Mouse (Mus musculus): ENCODE measurements around the gene Kmt2e.
A peak's percentile ranks its signal among the peaks of the same experiment; 100 is the strongest.

Kmt2e gene

DNA sequence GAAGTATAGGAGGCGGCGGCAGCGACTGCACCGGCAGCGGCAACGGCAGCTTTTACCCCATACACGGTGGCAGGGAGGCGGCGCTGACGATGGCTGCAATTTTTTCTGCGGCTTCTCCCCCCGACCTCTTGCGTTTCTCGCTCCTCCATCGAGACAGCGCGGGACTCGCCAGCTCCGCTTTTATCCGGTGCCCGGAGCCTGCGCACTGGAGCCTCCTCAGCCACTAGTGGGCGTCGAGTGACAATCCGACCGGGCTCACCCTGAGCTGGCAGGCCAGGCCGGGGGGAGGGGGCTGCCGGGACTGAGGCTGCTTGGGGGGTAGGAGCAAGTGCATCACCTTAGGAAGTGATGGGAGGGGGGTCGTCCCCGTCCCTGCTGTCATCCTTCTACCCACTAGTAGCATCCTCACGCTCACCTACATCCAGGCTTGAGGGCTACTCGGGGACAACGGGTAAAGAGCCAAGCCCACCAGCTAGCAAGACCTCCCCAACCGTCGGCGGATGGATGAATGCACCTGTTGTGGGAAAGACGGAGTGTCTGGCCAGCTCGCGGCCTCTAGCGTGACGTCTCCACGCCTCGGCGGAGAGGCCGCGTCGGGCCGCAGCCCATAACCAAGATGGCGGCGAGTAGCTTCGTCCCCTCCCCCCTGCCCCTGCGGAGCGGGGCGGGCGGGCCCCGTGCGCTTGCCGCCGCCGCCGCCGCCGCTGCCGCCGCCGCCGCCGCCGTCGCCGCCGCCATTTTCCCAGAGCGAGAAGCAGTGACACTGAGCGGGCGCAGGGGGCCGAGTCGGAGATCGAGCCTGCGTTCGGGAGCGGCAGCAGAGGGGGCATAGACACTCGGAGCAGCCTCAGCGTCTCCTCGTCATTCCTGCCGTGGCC, at the start of gene Kmt2e:
Gene Kmt2e (plus strand): TSS at position 722 of the 878 bp plus-strand sequence.
- peak; percentile 91 for DNase-seq (ENCODE audit: low spot score)

- DNase-seq (ENCODE audit: low spot score): no peak
These were observed 49.1 kb upstream of the Kmt2e start for GRCm38 (mm10) chr5:23385136-23385535.

- DNase-seq (ENCODE audit: low spot score): no peak
These were observed 48.5 kb upstream of the Kmt2e start for GRCm38 (mm10) chr5:23385763-23386217.

GRCm38 (mm10) chr5:23386562-23387312, 47.5 kb upstream of the Kmt2e start:
- peak; percentile 63 for DNase-seq (ENCODE audit: low spot score)

- DNase-seq (ENCODE audit: low spot score): no peak
These were observed 47.0 kb upstream of the Kmt2e start for GRCm38 (mm10) chr5:23387313-23387666.

DNA sequence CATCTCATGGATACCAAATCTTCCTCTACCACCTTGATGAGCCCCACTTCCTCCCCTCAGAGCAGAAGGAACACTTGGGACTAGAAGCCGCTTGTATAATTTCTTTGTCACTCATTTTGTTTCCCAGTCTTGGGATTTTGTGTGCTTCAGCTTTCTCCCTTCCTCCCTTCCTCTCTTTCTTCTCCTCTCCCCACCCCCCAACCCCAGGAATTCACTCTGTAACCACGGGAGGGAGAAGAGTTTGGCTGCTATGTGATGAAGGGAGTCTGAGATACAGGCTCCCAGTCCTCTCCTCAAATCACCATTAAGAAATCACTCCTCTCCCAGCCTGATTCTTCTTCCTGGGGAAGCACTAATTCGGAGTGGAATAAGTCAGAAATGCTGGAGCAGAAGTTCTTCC, 46.1 kb upstream of the Kmt2e start:
- no peak for DNase-seq (ENCODE audit: low spot score)

DNA sequence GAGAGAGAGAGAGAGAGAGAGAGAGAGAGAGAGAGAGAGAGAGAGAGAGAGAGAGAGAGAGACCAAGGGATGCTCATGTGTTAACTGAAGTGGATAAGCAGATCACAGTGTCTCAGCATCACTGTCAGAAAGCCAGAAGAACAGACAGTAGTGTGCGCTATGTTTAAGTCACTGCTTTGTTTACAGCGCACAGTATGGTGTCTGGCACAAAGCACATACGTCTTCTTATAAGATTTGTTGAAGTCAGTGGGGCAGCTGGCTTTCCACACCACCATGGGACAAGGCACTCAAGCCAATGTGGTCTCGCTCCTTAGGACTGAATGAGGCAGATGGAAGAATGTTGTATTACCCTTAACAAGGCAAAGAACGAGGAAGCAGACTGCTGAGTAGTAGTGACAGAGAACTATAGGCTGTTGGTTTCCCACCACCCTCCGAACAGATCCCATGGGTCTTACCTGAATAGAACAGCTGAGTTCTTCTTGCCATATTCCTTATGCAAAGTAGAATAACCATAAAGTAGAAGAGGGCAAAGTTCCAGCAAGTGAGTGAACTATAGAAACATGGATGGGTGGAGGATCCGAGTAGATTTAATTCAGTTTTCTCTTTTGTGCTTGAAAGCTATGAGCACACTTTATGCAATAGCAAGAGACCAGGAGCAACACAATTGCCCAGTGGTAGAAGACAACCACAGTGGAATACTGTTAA, 44.5 kb upstream of the Kmt2e start:
- no peak for DNase-seq (ENCODE audit: low spot score)

DNA sequence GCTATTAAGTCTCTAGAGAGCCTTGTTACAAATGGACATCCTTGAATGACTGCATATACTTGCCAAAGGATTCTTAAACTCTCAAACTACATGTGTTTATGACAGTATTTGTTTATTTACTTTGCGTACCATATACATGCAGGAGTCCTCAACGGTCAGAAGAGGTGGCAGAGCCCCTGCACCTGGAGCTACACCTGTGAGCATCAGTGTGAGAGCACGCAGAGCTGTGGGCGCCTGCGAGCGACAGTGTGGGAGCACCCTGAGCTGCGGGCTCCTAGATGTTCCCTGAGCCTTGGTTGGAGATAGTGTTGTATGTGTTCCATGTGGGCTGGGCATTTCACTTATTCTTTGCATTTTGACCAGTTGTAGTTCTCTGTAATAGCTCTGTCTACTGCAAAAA, 42.5 kb upstream of the Kmt2e start:
- no peak for DNase-seq (ENCODE audit: low spot score)

- DNase-seq (ENCODE audit: low spot score): no peak
These were observed 40.4 kb upstream of the Kmt2e start for GRCm38 (mm10) chr5:23393870-23394269.

DNA sequence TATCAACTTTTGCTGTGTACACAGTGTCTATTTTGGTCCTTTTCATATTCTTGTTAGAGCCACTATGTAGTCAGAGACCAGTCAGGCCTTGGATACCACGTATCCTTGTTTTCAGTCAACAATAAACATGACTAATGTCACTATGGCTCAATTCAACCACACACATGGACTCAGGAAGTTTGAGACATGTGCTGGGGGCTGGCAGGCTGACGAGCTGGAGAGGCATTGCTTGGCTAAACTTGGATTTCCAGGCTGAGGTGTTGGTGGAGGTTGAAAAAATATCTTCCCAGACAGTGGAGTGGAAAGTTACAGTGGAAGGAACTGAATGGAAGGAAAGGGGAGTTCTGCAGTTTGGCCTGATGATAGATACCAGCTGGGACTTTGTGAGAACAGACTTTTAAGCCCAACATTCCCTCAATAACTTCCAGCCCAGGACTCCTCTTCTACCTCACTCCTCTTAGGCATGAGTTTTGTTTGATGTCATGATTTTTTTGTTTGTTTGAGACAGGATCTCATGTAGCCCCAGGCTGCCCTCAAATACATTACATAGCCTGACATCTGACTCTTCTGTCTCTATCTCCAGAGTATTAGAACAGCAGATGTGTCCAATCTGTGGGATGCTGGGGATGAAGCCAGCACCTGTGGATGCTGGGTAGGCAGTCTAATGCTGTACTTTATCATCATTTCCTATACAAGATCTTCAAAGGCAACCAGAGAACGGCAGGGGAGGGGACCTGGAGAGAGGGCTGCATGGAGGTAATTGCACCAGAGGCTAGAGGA, 39.7 kb upstream of the Kmt2e start:
- no peak for DNase-seq (ENCODE audit: low spot score)

- no peak for DNase-seq (ENCODE audit: low spot score)
These were observed 38.5 kb upstream of the Kmt2e start for GRCm38 (mm10) chr5:23395721-23396120.

DNA sequence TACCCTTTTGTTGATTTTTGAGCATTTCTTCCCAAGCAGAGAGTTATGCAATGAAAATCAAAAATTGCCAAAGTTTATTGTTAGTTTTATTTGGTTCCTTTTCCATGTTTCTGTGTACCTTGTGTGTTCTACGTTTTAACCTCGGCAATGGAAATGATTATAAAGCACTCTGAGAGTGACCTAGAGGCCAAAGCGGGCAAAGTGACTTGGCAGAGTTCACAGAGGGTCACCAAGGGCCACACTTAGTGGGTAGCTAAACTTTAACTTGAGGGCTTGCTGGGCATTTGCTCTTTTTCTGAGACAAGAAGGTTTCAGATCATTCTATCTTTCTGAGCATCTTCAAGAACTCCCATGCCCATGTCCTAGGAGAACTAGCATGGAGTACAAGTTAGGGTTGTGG, 37.5 kb upstream of the Kmt2e start:
- DNase-seq (ENCODE audit: low spot score): no peak

DNA sequence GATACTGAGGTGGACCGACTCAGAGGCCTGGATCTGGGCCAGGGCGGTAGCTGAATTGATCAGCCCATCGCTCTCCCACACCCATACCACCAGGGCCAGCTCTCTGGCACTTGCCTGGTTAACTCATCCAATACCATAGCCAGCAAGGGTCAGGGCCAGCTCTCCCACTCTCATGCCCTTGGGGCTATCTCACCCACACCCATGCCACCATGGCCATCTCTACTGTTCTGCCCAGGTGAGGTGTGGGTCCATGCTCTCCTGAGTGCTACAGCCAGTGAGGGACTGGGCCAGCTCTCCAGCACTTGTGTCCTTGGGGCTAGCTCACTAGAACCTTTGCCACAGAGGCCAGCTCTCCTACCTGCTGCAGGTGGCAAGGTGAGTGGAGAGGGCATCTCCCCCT, 34.1 kb upstream of the Kmt2e start:
- DNase-seq (ENCODE audit: low spot score): no peak

DNA sequence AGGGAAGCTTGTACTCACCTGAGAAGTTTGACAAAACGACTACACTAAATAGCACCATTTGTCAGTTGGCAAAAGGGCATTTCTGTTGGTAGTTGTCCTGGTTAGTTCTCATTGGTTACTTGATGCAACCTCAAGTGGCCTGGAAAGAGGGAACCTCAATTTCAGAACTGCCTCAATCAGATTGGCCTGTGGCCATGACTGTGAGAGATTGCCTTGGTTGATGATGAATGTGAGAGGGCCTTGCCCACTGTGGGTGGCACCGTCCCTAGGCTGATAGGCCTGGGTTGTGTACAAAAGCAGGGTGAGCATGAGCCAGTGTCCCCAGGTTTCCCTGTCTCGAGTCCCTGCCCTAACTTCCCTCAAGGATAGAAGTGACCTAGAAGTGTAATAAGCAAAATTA, 33.4 kb upstream of the Kmt2e start:
- no peak for DNase-seq (ENCODE audit: low spot score)

DNA sequence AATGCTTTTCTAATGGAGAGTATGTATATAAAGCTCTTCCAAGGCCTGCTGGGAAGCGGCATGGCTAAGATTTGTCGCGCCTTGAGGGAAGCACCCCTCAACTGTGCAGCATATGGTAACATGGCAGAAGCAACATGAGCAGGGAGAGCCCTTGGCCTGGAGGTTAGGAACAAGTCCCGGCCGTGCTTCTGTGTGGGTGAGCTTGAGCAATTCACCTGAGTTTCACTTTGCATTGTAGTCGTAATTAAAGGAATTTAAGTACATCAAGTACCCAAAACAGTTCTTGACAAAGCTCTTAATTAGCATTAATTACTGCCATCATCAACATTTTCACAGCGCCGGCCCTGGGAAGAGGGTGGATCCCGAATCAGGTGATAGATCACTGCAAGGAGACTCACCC, 32.9 kb upstream of the Kmt2e start:
- no peak for DNase-seq (ENCODE audit: low spot score)

- no peak for DNase-seq (ENCODE audit: low spot score)
These were observed 32.2 kb upstream of the Kmt2e start for GRCm38 (mm10) chr5:23401999-23402398.

GRCm38 (mm10) chr5:23403161-23403560, 31.1 kb upstream of the Kmt2e start:
- no peak for DNase-seq (ENCODE audit: low spot score)

GRCm38 (mm10) chr5:23405666-23406404, 28.4 kb upstream of the Kmt2e start:
- DNase-seq (ENCODE audit: low spot score): no peak

DNA sequence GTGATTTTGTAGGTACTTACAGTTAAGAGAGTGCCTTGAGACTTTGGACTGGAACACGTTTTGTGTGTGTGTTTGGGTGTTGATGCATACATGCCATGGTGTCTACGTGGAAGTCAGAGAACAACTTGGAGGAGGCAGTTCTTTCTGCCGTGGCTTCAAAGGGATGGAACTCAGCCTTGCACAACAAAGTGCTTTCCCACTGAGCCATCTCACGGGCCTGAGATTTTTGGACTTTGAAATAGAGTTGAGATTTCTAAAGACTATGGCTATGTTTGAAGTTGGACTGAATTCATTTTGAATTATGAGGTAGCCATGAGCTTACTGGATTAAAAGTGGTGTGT, 27.9 kb upstream of the Kmt2e start:
- DNase-seq (ENCODE audit: low spot score): no peak

- DNase-seq (ENCODE audit: low spot score): no peak
These were observed 26.1 kb upstream of the Kmt2e start for GRCm38 (mm10) chr5:23408106-23408505.

DNA sequence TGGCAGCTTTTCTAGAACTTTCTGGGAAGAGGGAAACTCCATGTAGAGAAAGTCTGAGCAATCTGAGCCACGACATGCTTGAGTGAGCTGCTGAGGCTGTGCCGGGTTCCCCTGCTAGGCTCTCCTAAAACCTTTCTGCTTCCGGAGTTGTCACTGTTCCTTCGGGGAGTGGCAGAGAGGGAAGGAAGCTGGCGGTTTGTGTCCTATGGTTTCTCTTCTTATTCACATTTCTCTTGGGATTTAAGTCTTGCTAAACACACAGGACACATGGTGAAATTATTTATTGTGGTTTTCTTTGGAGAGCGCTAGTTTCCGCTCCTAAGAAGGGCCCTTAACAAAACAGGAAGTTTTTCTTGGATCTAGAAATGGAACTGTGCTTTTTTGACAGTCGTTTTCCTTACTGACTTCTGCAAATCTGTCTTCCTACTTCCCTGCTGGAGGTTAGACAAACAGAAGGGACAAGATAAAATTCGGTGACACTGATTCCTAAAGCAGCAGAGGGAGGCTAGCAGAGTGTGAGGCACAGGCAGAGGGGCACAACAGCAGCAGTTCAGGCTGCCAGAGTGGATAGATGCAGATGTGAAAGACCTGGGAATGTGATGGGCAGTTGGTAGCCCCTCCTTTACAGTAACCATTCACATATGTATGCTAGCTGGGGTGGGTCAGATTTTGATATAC, 24.1 kb upstream of the Kmt2e start:
- no peak for DNase-seq (ENCODE audit: low spot score)
